Mouse (Mus musculus) testis, adult 2 months (tissue): ENCODE measurements at regions not wholly inside any gene's neighbourhood (a gene's known extent, or its start where the extent isn't known, plus 50 kb on each side); places are given as distances from the start of the nearest gene placed in this dataset.

ENCODE experiments used
- H3K27ac ChIP-seq: fragments of 200-500 bp; 2 replicates; pipeline ENCODE4 v1.5.1; 2012; ENCODE audit warnings: low read depth, low read length; ENCODE audit not compliant: control insufficient read depth, insufficient read depth
- H3K27me3 ChIP-seq: fragments of 200-500 bp; 2 replicates; pipeline ENCODE4 v1.6.1; 2012; ENCODE audit warnings: mild to moderate bottlenecking, low read length, moderate library complexity; ENCODE audit not compliant: control insufficient read depth, insufficient read depth
- H3K36me3 ChIP-seq: fragments of 200-500 bp; 2 replicates; pipeline ENCODE4 v1.6.1; 2012; ENCODE audit warnings: mild to moderate bottlenecking, low read length; ENCODE audit not compliant: control insufficient read depth, insufficient read depth
- H3K4me1 ChIP-seq: fragments of 200-500 bp; 2 replicates; pipeline ENCODE4 v1.6.1; 2012; ENCODE audit warnings: low read length; ENCODE audit not compliant: control insufficient read depth, insufficient read depth
- H3K4me3 ChIP-seq: fragments of 200-500 bp; 2 replicates; pipeline ENCODE4 v1.5.1; 2012; ENCODE audit warnings: low read depth, mild to moderate bottlenecking, low read length, moderate library complexity, mixed read lengths; ENCODE audit not compliant: control insufficient read depth
- CTCF ChIP-seq: fragments of 200-500 bp; IDR thresholded peaks from 2 replicates; pipeline ENCODE4 v1.5.1; 2012; ENCODE audit warnings: low read depth, mild to moderate bottlenecking, inconsistent platforms, low read length, moderate library complexity; ENCODE audit not compliant: control insufficient read depth, insufficient read depth, insufficient replicate concordance
- POLR2A ChIP-seq: fragments of 200-500 bp; IDR thresholded peaks from 2 replicates; pipeline ENCODE4 v1.6.1; 2012; ENCODE audit warnings: low read depth, mild to moderate bottlenecking, inconsistent platforms, low read length, moderate library complexity; ENCODE audit not compliant: control insufficient read depth

- Histone ChIP-seq H3K4me3 (no peak overlapping the region), H3K27me3 (no peaks in the 10 kb centered on the region), H3K4me1 (no peaks in the 10 kb centered on the region), H3K36me3 (no peaks in the 10 kb centered on the region), H3K27ac (no peak overlapping the region)
- TF ChIP-seq POLR2A, result no peak
- no peak for TF ChIP-seq CTCF
Measured at GRCm38 (mm10) chr4:106112981-106113380, 203.0 kb upstream of the Usp24 start.

GRCm38 (mm10) chr4:106113747-106114146 lies 202.3 kb upstream of the Usp24 start:
- no peak overlapping the region for H3K4me3 ChIP-seq

GRCm38 (mm10) chr4:106116611-106117010 lies 199.4 kb upstream of the Usp24 start:
- H3K4me1 ChIP-seq, result no peaks in the 10 kb centered on the region
- H3K27ac ChIP-seq, result no peak overlapping the region
- no peak for TF ChIP-seq CTCF
- no peak for TF ChIP-seq POLR2A
- H3K4me3 ChIP-seq, result no peak overlapping the region
- H3K27me3 ChIP-seq, result no peaks in the 10 kb centered on the region
- H3K36me3 ChIP-seq, result no peaks in the 10 kb centered on the region

More at GRCm38 (mm10) chr4:106113747-106114146, 202.3 kb upstream of the Usp24 start:
- Histone ChIP-seq H3K36me3 (no peaks in the 10 kb centered on the region), H3K27me3 (no peaks in the 10 kb centered on the region), H3K27ac (no peak overlapping the region), H3K4me1 (no peaks in the 10 kb centered on the region)
- no peak for TF ChIP-seq POLR2A
- no peak for TF ChIP-seq CTCF

- Histone ChIP-seq H3K27me3 (no peaks in the 10 kb centered on the region), H3K27ac (no peak overlapping the region), H3K36me3 (no peaks in the 10 kb centered on the region), H3K4me1 (no peaks in the 10 kb centered on the region), H3K4me3 (no peak overlapping the region)
- no peak for TF ChIP-seq CTCF
- TF ChIP-seq POLR2A, result no peak
Measured at GRCm38 (mm10) chr4:106121306-106121705, 194.7 kb upstream of the Usp24 start.

GRCm38 (mm10) chr4:106123038-106123654 lies 192.9 kb upstream of the Usp24 start:
- H3K4me3 ChIP-seq, result no peak overlapping the region
- H3K27me3 ChIP-seq, result no peaks in the 10 kb centered on the region
- TF ChIP-seq CTCF, result no peak
- no peak for TF ChIP-seq POLR2A
- no peak overlapping the region for H3K27ac ChIP-seq
- H3K4me1 ChIP-seq, result no peaks in the 10 kb centered on the region
- H3K36me3 ChIP-seq, result no peaks in the 10 kb centered on the region

- TF ChIP-seq POLR2A, result no peak
- TF ChIP-seq CTCF, result no peak
- Histone ChIP-seq H3K36me3 (no peaks in the 10 kb centered on the region), H3K4me1 (no peaks in the 10 kb centered on the region), H3K4me3 (no peak overlapping the region), H3K27ac (no peak overlapping the region), H3K27me3 (no peaks in the 10 kb centered on the region)
Measured at GRCm38 (mm10) chr4:106127199-106127598, 188.8 kb upstream of the Usp24 start.

GRCm38 (mm10) chr4:106127641-106128040 lies 188.4 kb upstream of the Usp24 start:
- Histone ChIP-seq H3K4me3 (no peak overlapping the region), H3K27ac (no peak overlapping the region), H3K36me3 (no peaks in the 10 kb centered on the region), H3K27me3 (no peaks in the 10 kb centered on the region), H3K4me1 (no peaks in the 10 kb centered on the region)
- no peak for TF ChIP-seq CTCF
- no peak for TF ChIP-seq POLR2A
